Mouse (Mus musculus) 3134 (cell line): ENCODE results near the gene Apobec4.

Experiments
- DNase-seq: peaks from one replicate; pipeline ENCODE4 v3.0.0-alpha.2; 2011; ENCODE audit warnings: low spot score; ENCODE audit not compliant: insufficient read length; ENCODE audit errors: extremely low read depth

Apobec4 gene

DNA sequence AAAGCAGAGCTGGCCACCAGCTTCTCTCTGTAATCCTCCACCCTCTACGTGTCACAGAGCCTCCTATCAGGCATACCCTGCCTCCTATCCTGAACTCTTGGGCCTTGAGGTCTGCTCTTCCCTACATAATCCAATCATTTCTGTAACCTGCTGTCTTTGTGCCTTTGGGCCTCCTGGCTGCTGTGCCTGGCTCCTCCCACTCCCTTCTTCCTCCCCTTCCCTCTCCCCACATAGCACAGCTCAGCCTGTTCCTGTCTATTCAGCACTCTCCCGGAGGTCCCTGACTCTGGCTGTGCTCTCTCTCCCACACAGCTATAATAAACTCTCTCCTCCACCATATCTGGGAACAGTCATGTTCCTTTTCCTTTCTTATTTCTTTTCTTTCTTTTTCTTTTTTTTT lies 49.5 kb downstream of the Apobec4 start, which contains the start of gene Ncf2:
TSS of gene Ncf2 (plus strand) at position 298 of the 400 bp plus-strand sequence.
- no peak for DNase-seq

DNA sequence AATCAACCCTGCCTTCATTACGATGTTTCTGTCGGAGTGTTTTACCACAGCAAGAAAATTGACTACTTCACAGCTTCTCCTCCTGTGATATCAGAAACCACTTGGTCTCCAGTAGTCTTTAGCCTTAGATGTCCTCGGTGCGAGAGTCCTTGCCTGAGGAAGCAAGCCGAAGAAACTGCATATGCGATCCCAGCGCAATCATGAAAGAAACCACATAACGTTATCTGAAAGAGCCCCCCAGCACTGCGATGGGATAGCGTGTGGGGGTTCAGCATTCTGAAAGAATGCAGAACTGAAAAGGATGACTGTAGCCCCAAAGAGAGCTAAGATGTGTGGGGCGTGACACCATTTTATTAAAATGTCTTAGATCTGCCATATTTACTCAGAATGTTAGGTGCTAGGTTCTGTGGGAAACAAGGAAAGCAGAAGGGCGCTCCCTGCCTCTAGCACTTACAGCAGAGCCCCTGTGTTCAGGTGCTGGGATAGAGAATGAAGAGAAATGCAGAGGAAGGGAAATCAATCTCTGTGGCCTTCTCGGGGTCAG lies 50.4 kb downstream of the Apobec4 start:
- no peak for DNase-seq

DNA sequence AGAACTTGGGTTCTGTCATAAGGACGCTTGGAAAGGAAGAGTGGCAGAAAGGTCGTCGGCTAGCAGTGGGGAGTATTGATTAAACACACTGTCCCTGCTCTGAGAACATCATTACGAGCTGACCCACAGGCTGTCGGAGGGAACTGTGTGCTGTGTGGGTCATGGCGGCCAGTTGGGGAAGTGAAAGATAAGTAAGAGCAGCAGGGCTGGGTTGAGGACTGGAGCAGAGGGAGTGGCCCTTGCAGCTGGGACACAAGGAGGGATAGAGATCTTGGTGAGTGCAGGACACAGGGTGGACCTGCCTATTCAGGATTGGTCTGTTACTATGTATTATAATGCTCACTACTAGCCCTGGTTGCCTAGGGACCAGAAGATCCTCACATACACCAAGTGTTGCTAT lies 54.6 kb downstream of the Apobec4 start:
- no peak for DNase-seq
